Mouse (Mus musculus) olfactory bulb, adult 2 months (tissue): ENCODE data around the gene Olfr615. TPM values are rescaled to one million over a fixed set of nuclear protein-coding genes. Genes with fewer than 3 reads are reported as not detected.
"Not testable (repeated sequence)": the region's sequence is repeated elsewhere in the genome, so short reads cannot be mapped to it uniquely, and the experiment has no call there.

Source experiments
- H3K27ac ChIP-seq: fragments of 200-500 bp; 2 replicates; pipeline ENCODE4 v1.5.1; 2012; ENCODE audit warnings: low read depth, low read length; ENCODE audit not compliant: insufficient read depth
- H3K4me1 ChIP-seq: fragments of 200-500 bp; 2 replicates; pipeline ENCODE4 v1.6.1; 2012; ENCODE audit warnings: low read length; ENCODE audit not compliant: control insufficient read depth, insufficient read depth
- H3K4me3 ChIP-seq: fragments of 200-500 bp; 2 replicates; pipeline ENCODE4 v1.5.1; 2012; ENCODE audit warnings: mild to moderate bottlenecking, low read depth, low read length, moderate library complexity; ENCODE audit not compliant: insufficient read depth
- CTCF ChIP-seq: fragments of 200-500 bp; IDR thresholded peaks from 2 replicates; pipeline ENCODE4 v1.5.1; 2012; ENCODE audit warnings: low read depth, mild to moderate bottlenecking, low read length, moderate library complexity; ENCODE audit not compliant: insufficient read depth
- POLR2A ChIP-seq: fragments of 200-500 bp; IDR thresholded peaks from 2 replicates; pipeline ENCODE4 v1.6.1; 2012; ENCODE audit warnings: mild to moderate bottlenecking, low read depth, low read length, moderate library complexity; ENCODE audit not compliant: insufficient read depth
- WGBS: fragments of 180-500 bp; shearing (Covaris S2); methylation state at CpG from one replicate; pipeline ENCODE4 v1.1.7; 2018; 5-methylcytosine and 5-hydroxymethylcytosine counted together
- polyA plus RNA-seq: library from polyadenylated mRNA; stranded (reverse); fragments of >200 nt; gene quantifications from 2 replicates; pipeline ENCODE4 v1.2.4, GENCODE M21; 2012; ENCODE audit warnings: low replicate concordance; ENCODE audit not compliant: missing spikeins, insufficient read depth, insufficient read length

Gene Olfr615
- not detected in 2 replicates for polyA plus RNA-seq

GRCm38 (mm10) chr7:103555779-103556178 lies at the start of gene Olfr615:
Gene Olfr615 (plus strand): TSS chr7:103556079.
- Histone ChIP-seq H3K4me1 (no peaks in the 10 kb centered on the region), H3K27ac (no peak within 1 kb of the TSS), H3K4me3 (no peak within 1 kb of the TSS)
- WGBS: 84% methylated on average over 2 of the region's 2 CpGs
- TF ChIP-seq CTCF (no peak), POLR2A (no peak)

- no peak within 1 kb of the TSS for H3K27ac ChIP-seq
- WGBS: 88% methylated on average over 2 of the region's 2 CpGs
These were observed 43.9 kb upstream of the Olfr615 start, which contains the start of gene Olfr610 for GRCm38 (mm10) chr7:103512022-103512421. Gene Olfr610 (minus strand): TSS chr7:103512122.

GRCm38 (mm10) chr7:103520746-103521145 lies 35.1 kb upstream of the Olfr615 start, which contains the start of gene Olfr611:
Gene Olfr611 (minus strand): TSS chr7:103520846.
- not testable (repeated sequence) for H3K27ac ChIP-seq, H3K4me1 ChIP-seq, H3K4me3 ChIP-seq
- WGBS: 42% methylated on average over 1 of the region's 1 CpGs

More at GRCm38 (mm10) chr7:103512022-103512421, 43.9 kb upstream of the Olfr615 start, which contains the start of gene Olfr610:
- TF ChIP-seq CTCF (no peak), POLR2A (no peak)
- Histone ChIP-seq H3K4me3 (no peak within 1 kb of the TSS), H3K4me1 (no peaks in the 10 kb centered on the region)

GRCm38 (mm10) chr7:103542617-103543016 lies 13.3 kb upstream of the Olfr615 start, which contains the start of gene Olfr612:
Gene Olfr612 (minus strand): TSS chr7:103542717.
- H3K4me3 ChIP-seq, H3K27ac ChIP-seq, H3K4me1 ChIP-seq: not testable (repeated sequence)
- WGBS: 81% methylated on average over 2 of the region's 2 CpGs

GRCm38 (mm10) chr7:103547774-103548173 lies 8.1 kb upstream of the Olfr615 start, which contains the start of gene Olfr613:
Gene Olfr613 (plus strand): TSS chr7:103548074.
- H3K4me3 ChIP-seq: no peak within 1 kb of the TSS
- no peak for TF ChIP-seq CTCF
- TF ChIP-seq POLR2A: no peak
- WGBS: 88% methylated on average over 2 of the region's 2 CpGs

GRCm38 (mm10) chr7:103569043-103569442 lies 13.2 kb downstream of the Olfr615 start, which contains the start of gene Olfr616:
Gene Olfr616 (minus strand): TSS chr7:103569143.
- TF ChIP-seq POLR2A (no peak), CTCF (no peak)
- WGBS: 84% methylated on average over 3 of the region's 3 CpGs
- H3K27ac ChIP-seq: no peak within 1 kb of the TSS

More at GRCm38 (mm10) chr7:103547774-103548173, 8.1 kb upstream of the Olfr615 start, which contains the start of gene Olfr613:
- Histone ChIP-seq H3K27ac (no peak within 1 kb of the TSS), H3K4me1 (no peaks in the 10 kb centered on the region)

GRCm38 (mm10) chr7:103572761-103573160 lies 16.9 kb downstream of the Olfr615 start, which contains the start of gene Olfr617:
Gene Olfr617 (plus strand): TSS chr7:103573061.
- 90% methylated on average over 1 of the region's 1 CpGs for WGBS
- no peak within 1 kb of the TSS for H3K4me3 ChIP-seq

More at GRCm38 (mm10) chr7:103569043-103569442, 13.2 kb downstream of the Olfr615 start, which contains the start of gene Olfr616:
- Histone ChIP-seq H3K4me3 (no peak within 1 kb of the TSS), H3K4me1 (no peaks in the 10 kb centered on the region)

GRCm38 (mm10) chr7:103589803-103590202 lies 33.9 kb downstream of the Olfr615 start, which contains the start of gene Olfr618:
Gene Olfr618 (plus strand): TSS chr7:103590103.
- Histone ChIP-seq H3K27ac (no peak within 1 kb of the TSS), H3K4me3 (no peak within 1 kb of the TSS), H3K4me1 (no peaks in the 10 kb centered on the region)
- 50% methylated on average over 2 of the region's 2 CpGs for WGBS
- TF ChIP-seq CTCF: no peak

More at GRCm38 (mm10) chr7:103572761-103573160, 16.9 kb downstream of the Olfr615 start, which contains the start of gene Olfr617:
- H3K27ac ChIP-seq: no peak within 1 kb of the TSS
- no peaks in the 10 kb centered on the region for H3K4me1 ChIP-seq
- TF ChIP-seq CTCF (no peak), POLR2A (no peak)

GRCm38 (mm10) chr7:103600275-103600674 lies 44.4 kb downstream of the Olfr615 start, which contains the start of gene Olfr619:
Gene Olfr619 (plus strand): TSS chr7:103600575.
- TF ChIP-seq POLR2A (no peak), CTCF (no peak)
- H3K4me3 ChIP-seq: no peak within 1 kb of the TSS
- no peaks in the 10 kb centered on the region for H3K4me1 ChIP-seq
- no peak within 1 kb of the TSS for H3K27ac ChIP-seq
